Mouse (Mus musculus): ENCODE measurements at regions not wholly inside any gene's neighbourhood (a gene's known extent, or its start where the extent isn't known, plus 50 kb on each side); places are given as distances from the start of the nearest gene placed in this dataset.
"Not testable (repeated sequence)": the region's sequence is repeated elsewhere in the genome, so short reads cannot be mapped to it uniquely, and the experiment has no call there.

- DNase-seq (ENCODE audit: low read depth, low spot score) = no peak
Observed at GRCm38 (mm10) chr6:37692758-37693157, 162.8 kb downstream of the Akr1d1 start.

DNA sequence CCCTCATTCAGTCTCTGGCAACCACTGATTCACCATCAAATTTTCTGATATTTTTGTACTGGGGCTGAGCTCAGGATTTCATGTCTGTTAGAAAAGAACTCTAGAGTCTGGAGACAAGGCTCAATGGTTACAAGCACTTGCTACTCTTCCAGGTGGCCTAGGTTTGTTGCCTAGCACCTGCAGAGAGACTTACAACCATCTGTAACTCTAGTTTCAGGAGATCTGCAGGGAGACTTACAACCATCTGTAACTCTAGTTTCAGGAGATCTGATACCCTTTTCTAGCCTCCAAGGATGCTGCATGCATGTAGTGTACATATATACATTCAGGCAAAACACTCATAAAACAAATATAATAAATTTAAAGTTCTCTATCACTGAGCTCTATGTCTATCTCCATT lies 166.1 kb downstream of the Akr1d1 start:
- DNase-seq (ENCODE audit: low read depth, low spot score) = no peak

DNA sequence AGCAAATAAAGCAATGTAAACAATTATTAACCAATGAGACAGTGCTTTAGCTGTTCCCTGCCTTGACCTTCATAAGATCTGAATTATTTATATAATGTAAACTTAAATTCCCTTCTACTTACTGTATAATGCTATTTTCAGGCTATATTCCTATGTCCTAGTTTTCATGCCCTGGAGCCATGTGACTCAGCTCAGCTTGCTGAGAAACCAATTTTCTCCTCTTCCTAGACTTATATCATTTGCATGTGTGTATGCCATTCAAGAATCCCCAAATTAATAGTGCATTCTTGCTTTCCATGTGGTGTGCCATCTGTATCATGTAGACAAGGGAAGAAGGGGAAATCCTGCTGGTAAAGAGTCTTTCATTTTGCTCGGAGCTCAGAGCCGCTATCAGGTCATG lies 166.7 kb upstream of the Trim24 start:
- DNase-seq (ENCODE audit: low read depth, low spot score) = no peak

DNA sequence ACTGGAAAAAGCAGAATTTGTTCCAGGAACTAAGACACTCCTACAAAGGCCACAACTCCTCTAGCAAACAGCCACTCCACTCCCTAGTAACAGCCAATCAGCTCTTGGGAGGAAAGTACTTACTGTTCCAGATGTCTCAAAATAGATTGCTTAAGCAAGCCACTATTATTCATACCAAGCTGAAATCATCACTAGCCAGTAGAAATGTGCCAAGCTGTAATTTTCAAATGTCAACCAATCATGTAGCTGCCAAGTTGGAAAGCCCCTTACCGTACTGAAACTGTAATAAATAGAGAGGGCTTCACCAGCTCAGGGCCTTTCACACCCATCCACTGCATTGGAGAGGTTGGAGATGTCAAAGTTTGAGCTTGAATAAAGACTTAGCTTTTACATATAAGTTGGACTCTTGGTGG lies 164.9 kb upstream of the Trim24 start:
- DNase-seq (ENCODE audit: low read depth, low spot score) = no peak

DNA sequence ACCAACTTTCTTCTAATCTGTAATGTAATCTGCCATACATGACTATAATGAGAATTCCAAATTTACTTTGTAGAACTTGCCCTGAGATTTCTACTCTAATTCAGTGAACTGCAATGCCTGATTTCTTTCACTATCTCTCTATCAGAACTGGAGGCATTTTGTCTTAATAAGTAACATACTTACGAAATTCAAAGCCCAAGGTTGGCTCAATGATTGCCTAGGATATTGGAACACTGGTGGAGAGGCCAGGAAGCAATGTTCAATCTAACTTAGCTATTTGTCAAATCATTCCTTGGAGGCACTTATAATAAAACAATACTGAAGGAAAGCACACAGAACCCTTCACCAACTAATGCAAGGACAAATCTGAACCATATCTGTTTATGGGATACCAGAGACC lies 162.9 kb upstream of the Trim24 start:
- DNase-seq (ENCODE audit: low read depth, low spot score) = not testable (repeated sequence)

DNA sequence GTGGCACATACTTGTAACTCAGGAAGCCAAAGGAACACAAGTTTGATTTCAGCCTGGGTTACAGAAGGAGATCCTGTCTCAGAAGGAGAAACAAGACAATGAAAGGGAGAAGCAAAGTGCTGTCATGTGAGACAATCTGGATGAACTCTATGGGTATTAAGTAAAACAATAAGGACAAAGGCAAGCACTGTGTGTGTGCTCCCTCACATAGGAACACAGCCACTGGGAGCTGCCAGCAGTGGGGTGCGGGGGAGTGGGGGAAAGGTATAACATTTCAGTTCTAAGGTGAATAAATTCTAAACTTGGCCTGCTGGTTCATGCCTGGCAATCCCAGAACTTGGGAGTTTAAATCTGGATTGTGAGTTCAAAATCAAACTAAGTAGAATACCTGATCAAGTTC lies 158.8 kb upstream of the Trim24 start:
- no peak for DNase-seq (ENCODE audit: low read depth, low spot score)

DNA sequence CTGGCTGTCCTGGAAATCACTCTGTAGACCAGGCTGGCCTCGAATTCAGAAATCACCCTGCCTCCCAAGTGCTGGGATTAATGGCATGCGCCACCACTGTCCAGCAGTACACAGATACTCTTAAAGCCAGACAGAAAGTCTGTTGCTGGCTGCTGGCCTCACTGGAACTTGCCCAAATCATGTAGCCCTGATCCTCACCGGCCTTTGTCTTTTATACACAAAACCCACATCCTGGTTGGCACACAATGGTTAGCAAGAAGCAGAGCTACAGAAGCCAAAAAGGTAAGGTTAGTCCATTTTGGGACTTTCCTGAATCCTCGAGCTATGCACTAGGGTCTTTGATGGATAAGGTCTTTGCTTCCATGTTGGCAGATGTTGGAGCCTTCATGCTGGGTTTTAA lies 157.2 kb upstream of the Trim24 start:
- DNase-seq (ENCODE audit: low read depth, low spot score) = no peak

- DNase-seq (ENCODE audit: low read depth, low spot score) = peak; percentile 39
Observed at GRCm38 (mm10) chr6:37714223-37714928, 156.2 kb upstream of the Trim24 start.

DNA sequence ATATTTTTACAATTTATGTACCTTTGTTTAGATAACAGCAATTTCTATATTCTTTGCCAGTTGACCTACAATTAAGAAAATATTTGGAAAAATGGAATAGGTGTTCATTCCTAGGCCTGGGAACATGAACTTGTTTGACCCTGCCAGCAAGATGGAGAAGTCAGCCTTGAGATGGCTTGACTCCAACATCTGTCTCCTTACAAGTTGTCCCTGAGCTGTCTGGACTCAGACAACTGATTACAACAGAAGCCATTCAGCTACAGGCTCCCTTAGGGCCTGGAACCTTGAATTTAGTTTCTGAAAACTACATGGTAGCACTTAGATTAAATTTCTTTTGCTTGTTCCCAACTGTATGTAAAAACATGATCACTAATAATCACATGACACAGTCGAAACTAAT lies 148.9 kb upstream of the Trim24 start:
- no peak for DNase-seq (ENCODE audit: low read depth, low spot score)

- DNase-seq (ENCODE audit: low read depth, low spot score) = no peak
Observed at GRCm38 (mm10) chr6:37723337-37723736, 147.3 kb upstream of the Trim24 start.

- no peak for DNase-seq (ENCODE audit: low read depth, low spot score)
Observed at GRCm38 (mm10) chr6:37724240-37724639, 146.4 kb upstream of the Trim24 start.

GRCm38 (mm10) chr6:37728621-37729020 lies 142.0 kb upstream of the Trim24 start:
- peak; percentile 72 for DNase-seq (ENCODE audit: low read depth, low spot score)

DNA sequence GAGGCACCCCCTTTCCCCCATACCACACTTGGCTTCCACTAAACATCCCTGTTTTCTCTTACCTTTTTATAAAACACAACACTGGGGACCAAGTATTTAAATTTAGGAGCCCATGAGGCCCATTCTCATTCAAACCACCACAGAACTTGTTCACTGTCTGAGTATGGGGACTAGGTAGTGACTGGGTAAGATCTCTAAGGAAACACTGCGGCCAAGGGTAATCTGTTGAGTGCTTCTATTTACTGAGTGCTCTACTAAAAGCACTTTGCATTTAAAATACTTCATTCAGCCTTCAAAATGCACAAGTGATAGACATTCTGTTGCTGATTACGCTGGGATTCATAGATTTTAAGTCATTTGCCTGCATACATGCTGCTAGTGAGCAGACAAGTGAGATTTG lies 141.4 kb upstream of the Trim24 start:
- peak; percentile 91 for DNase-seq (ENCODE audit: low read depth, low spot score)

- peak; percentile 77 for DNase-seq (ENCODE audit: low read depth, low spot score)
Observed at GRCm38 (mm10) chr6:37730500-37731239, 139.9 kb upstream of the Trim24 start.

DNA sequence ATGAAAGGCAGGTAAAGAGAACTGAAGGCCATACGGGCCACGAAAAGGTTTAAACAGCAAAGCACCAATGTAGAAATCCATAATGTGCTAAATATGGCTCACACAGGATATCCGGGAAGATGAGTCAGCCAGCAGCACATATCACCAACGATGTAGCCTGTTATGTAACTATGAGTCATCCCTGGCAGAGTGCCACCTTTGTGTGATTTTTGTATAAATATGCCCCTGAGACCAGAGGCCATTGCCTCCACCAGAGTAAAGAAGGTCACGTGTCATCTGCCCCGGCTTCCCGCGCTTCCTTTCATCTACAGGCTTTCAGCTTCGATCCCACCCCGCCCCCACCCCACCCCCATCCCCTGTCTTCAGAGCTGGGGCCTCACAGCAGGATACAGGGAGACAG lies 138.2 kb upstream of the Trim24 start:
- peak; percentile 76 for DNase-seq (ENCODE audit: low read depth, low spot score)

GRCm38 (mm10) chr6:37735288-37735961 lies 135.2 kb upstream of the Trim24 start:
- no peak for DNase-seq (ENCODE audit: low read depth, low spot score)

DNA sequence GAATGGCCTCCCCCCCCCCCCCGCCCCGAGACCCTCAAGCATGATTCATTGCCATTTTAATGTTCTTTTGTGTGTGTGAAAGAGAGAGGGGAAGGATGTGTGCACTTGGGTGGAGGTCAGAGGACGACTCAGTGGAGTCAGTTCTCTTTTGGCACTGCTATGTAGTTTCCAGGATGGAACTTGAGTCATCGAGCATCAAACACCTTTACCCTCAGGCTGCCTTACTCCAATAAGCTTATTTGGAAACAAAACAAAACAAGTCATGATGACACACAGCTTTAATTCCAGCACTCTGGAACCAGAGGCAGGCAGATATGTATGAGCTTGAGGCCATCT lies 134.7 kb upstream of the Trim24 start:
- DNase-seq (ENCODE audit: low read depth, low spot score) = no peak

GRCm38 (mm10) chr6:37740982-37741889 lies 129.4 kb upstream of the Trim24 start:
- DNase-seq (ENCODE audit: low read depth, low spot score) = peak; percentile 87

GRCm38 (mm10) chr6:37741916-37742315 lies 128.7 kb upstream of the Trim24 start:
- DNase-seq (ENCODE audit: low read depth, low spot score) = peak; percentile 45

DNA sequence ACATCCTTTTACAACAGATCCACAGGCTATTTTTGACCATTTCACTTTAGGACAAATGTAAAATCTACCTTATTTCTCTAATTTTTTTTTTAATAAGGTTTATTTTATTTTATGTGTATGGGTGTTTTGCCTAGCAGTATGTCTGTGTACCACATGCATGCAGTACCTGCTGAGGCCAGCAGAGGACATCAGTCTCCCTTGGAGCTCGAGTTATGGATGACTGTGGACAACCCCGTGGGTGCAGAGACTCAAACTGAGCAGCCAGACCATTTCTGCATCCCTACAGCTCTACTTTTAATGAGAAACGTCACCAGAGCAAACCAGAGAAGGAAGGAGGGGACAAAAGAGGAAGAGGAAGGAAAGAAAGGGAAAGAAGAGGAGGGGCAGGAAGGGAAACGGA lies 125.9 kb upstream of the Trim24 start:
- DNase-seq (ENCODE audit: low read depth, low spot score) = peak; percentile 80

GRCm38 (mm10) chr6:37745393-37746100 lies 125.1 kb upstream of the Trim24 start:
- no peak for DNase-seq (ENCODE audit: low read depth, low spot score)
